Mouse (Mus musculus): ENCODE data around the gene Ppp4r1. TPM values are rescaled to one million over a fixed set of nuclear protein-coding genes. Genes with fewer than 3 reads are reported as not detected.

Gene Ppp4r1
- total and polyA plus RNA-seq, 3 experiments: 25.3 to 43.3 (median 36.9) TPM

GRCm38 (mm10) chr17:65870146-65870545 lies 87.8 kb downstream of the Ppp4r1 start:
- peaks cover 5% of the 10 kb centered on the region for H3K4me1 ChIP-seq (ENCODE audit: control insufficient read depth, insufficient read depth, low read length)
- no peak overlapping the region for H3K9ac ChIP-seq (ENCODE audit: low read depth, low read length)
- intact Hi-C loops (cut with DNase I): loop anchor here (2.0 kb wide), 1 partner anchor 93 kb away; no protein-coding TSS in a partner anchor
- DNase-seq: peak; percentile 67 to 82
- WGBS: 42% methylated on average over 4 of the region's 4 CpGs
- no peak overlapping the region for H3K27ac ChIP-seq
- peaks cover 11% of the 10 kb centered on the region for H3K79me2 ChIP-seq (replicated peaks; ENCODE audit: control insufficient read depth, insufficient read depth, low read length)
- no peaks in the 10 kb centered on the region for H3K36me3 ChIP-seq (ENCODE audit: control insufficient read depth, insufficient read depth, low read length)
- no peaks in the 10 kb centered on the region for H3K27me3 ChIP-seq (ENCODE audit: control insufficient read depth, insufficient read depth, low read length)
- no peak overlapping the region for H3K4me3 ChIP-seq
- TF ChIP-seq CTCF (IDR thresholded peaks at IDR 0.05) (peak; percentile 89), POLR2A (IDR thresholded peaks at IDR 0.05; ENCODE audit: insufficient read depth, low read depth, low read length) (no peak), EP300 (IDR thresholded peaks at IDR 0.05; ENCODE audit: insufficient read depth, low read depth, low read length) (0 out of 2 replicates have a peak, but pooled peaks have one; percentile 58)

DNA sequence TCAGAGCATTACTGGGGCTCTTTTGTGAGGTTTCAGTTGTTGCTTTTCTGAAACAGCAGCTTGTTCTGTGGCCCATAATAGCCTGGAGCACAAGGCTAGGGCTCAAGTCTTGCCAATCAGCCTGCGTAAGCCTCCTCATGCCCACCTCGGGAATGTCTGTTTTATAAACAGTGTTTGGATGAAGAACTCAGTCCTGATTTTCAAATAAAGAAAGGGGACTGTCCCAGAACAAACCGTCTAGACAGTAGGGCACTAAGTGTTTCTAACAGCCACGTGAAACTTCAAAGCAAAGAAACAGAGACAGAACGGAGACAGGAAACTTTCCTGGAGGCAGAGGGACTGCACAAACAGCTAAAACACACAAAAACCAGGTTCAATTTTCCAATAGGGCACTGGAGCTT lies 89.3 kb downstream of the Ppp4r1 start:
- 34% methylated on average over 5 of the region's 5 CpGs for WGBS
- Histone ChIP-seq H3K9ac (ENCODE audit: low read depth, low read length) (no peak overlapping the region), H3K27ac (no peak overlapping the region; the same call in 1 of the 2 replicates), H3K4me3 (no peak overlapping the region), H3K4me1 (ENCODE audit: control insufficient read depth, insufficient read depth, low read length) (peaks cover 5% of the 10 kb centered on the region), H3K79me2 (replicated peaks; ENCODE audit: control insufficient read depth, insufficient read depth, low read length) (peaks cover 11% of the 10 kb centered on the region), H3K36me3 (ENCODE audit: control insufficient read depth, insufficient read depth, low read length) (no peaks in the 10 kb centered on the region), H3K27me3 (ENCODE audit: control insufficient read depth, insufficient read depth, low read length) (no peaks in the 10 kb centered on the region)
- intact Hi-C loops (cut with DNase I): loop anchor here (2.0 kb wide), 1 partner anchor 91 kb away; no protein-coding TSS in a partner anchor
- no peak for TF ChIP-seq POLR2A (IDR thresholded peaks at IDR 0.05; ENCODE audit: insufficient read depth, low read depth, low read length)
- no peak for TF ChIP-seq CTCF (IDR thresholded peaks at IDR 0.05)
- no peak for TF ChIP-seq EP300 (IDR thresholded peaks at IDR 0.05; ENCODE audit: insufficient read depth, low read depth, low read length)
- no peak for DNase-seq

- intact Hi-C loops (cut with DNase I): no loop called here
- no peak overlapping the region for H3K9ac ChIP-seq (ENCODE audit: low read depth, low read length)
- no peak overlapping the region; the same call in 1 of the 2 replicates for H3K27ac ChIP-seq
Measured at GRCm38 (mm10) chr17:65872051-65872450, 89.7 kb downstream of the Ppp4r1 start.

GRCm38 (mm10) chr17:65872652-65873051 lies 90.3 kb downstream of the Ppp4r1 start:
- no peak overlapping the region for H3K27ac ChIP-seq
- no peak overlapping the region for H3K4me3 ChIP-seq
- peak in 1 of 2 experiments; percentile 23 for DNase-seq
- TF ChIP-seq EP300 (IDR thresholded peaks at IDR 0.05; ENCODE audit: insufficient read depth, low read depth, low read length) (no peak), CTCF (IDR thresholded peaks at IDR 0.05) (peak; percentile 74)
- no peaks in the 10 kb centered on the region for H3K27me3 ChIP-seq (ENCODE audit: control insufficient read depth, insufficient read depth, low read length)
- H3K4me1 ChIP-seq (ENCODE audit: control insufficient read depth, insufficient read depth, low read length): peaks cover 5% of the 10 kb centered on the region
- H3K36me3 ChIP-seq (ENCODE audit: control insufficient read depth, insufficient read depth, low read length): no peaks in the 10 kb centered on the region
- H3K9ac ChIP-seq (ENCODE audit: low read depth, low read length): no peak overlapping the region
- intact Hi-C loops (cut with DNase I): no loop called here
- H3K79me2 ChIP-seq (replicated peaks; ENCODE audit: control insufficient read depth, insufficient read depth, low read length): peaks cover 13% of the 10 kb centered on the region
- WGBS: 46% methylated on average over 6 of the region's 6 CpGs

More at GRCm38 (mm10) chr17:65872051-65872450, 89.7 kb downstream of the Ppp4r1 start:
- H3K79me2 ChIP-seq (replicated peaks; ENCODE audit: control insufficient read depth, insufficient read depth, low read length): peaks cover 14% of the 10 kb centered on the region
- H3K4me3 ChIP-seq: no peak overlapping the region
- 45% methylated on average over 6 of the region's 6 CpGs for WGBS
- no peak for DNase-seq
- H3K36me3 ChIP-seq (ENCODE audit: control insufficient read depth, insufficient read depth, low read length): no peaks in the 10 kb centered on the region
- H3K4me1 ChIP-seq (ENCODE audit: control insufficient read depth, insufficient read depth, low read length): peaks cover 5% of the 10 kb centered on the region
- TF ChIP-seq POLR2A (IDR thresholded peaks at IDR 0.05; ENCODE audit: insufficient read depth, low read depth, low read length): no peak
- no peak for TF ChIP-seq EP300 (IDR thresholded peaks at IDR 0.05; ENCODE audit: insufficient read depth, low read depth, low read length)
- no peak for TF ChIP-seq CTCF (IDR thresholded peaks at IDR 0.05)
- H3K27me3 ChIP-seq (ENCODE audit: control insufficient read depth, insufficient read depth, low read length): no peaks in the 10 kb centered on the region

DNA sequence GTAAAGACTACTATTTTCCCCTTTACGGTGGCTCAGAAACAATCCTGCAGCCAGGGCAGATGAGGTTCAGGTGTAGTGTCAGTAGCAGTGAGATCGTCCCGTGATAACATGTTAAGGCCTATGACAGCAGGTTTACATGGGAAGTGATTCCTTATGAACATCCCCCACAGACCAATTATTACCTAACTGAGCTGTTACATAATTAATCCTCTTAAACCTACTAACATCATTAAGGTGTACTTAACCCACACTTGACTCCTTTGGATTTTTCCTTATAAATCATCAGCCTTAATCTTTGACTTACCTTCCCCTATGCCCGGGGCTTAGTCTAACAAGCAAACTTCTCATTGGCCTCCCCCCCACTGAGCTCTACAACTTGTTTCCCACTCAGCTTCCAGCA lies 90.8 kb downstream of the Ppp4r1 start:
- no peak overlapping the region for H3K9ac ChIP-seq (ENCODE audit: low read depth, low read length)
- H3K36me3 ChIP-seq (ENCODE audit: control insufficient read depth, insufficient read depth, low read length): no peaks in the 10 kb centered on the region
- 84% methylated on average over 4 of the region's 4 CpGs for WGBS
- intact Hi-C loops (cut with DNase I): no loop called here
- peaks cover 5% of the 10 kb centered on the region for H3K4me1 ChIP-seq (ENCODE audit: control insufficient read depth, insufficient read depth, low read length)
- no peak for DNase-seq
- no peak overlapping the region for H3K27ac ChIP-seq
- no peaks in the 10 kb centered on the region for H3K27me3 ChIP-seq (ENCODE audit: control insufficient read depth, insufficient read depth, low read length)
- no peak overlapping the region for H3K4me3 ChIP-seq
- TF ChIP-seq EP300 (IDR thresholded peaks at IDR 0.05; ENCODE audit: insufficient read depth, low read depth, low read length) (no peak), CTCF (IDR thresholded peaks at IDR 0.05) (no peak), POLR2A (IDR thresholded peaks at IDR 0.05; ENCODE audit: insufficient read depth, low read depth, low read length) (no peak)
- peaks cover 9% of the 10 kb centered on the region for H3K79me2 ChIP-seq (replicated peaks; ENCODE audit: control insufficient read depth, insufficient read depth, low read length)

DNA sequence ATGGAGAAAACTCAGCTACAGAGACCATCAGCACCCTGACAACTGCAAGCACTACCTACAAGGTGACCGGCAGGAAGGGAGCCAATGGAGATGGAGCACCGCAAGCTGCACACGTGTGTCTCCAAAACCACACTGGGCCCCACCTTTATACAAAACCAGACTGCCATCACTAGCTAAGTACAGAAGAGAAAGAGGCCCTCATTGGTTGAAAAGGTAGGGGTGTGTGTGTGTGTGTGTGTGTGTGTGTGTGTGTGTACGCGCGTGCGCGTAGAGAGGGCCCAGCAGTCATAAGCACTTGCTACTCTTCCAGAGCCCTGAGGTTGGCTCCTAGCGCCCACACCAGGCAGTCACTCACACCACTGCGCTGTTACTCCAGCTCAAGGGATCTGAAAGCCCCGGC lies 91.5 kb downstream of the Ppp4r1 start:
- Histone ChIP-seq H3K27me3 (ENCODE audit: control insufficient read depth, insufficient read depth, low read length) (no peaks in the 10 kb centered on the region), H3K79me2 (replicated peaks; ENCODE audit: control insufficient read depth, insufficient read depth, low read length) (peaks cover 9% of the 10 kb centered on the region), H3K4me3 (no peak overlapping the region), H3K36me3 (ENCODE audit: control insufficient read depth, insufficient read depth, low read length) (no peaks in the 10 kb centered on the region), H3K4me1 (ENCODE audit: control insufficient read depth, insufficient read depth, low read length) (peaks cover 5% of the 10 kb centered on the region), H3K27ac (no peak overlapping the region), H3K9ac (ENCODE audit: low read depth, low read length) (no peak overlapping the region)
- 93% methylated on average over 11 of the region's 11 CpGs for WGBS
- no peak for TF ChIP-seq POLR2A (IDR thresholded peaks at IDR 0.05; ENCODE audit: insufficient read depth, low read depth, low read length)
- DNase-seq: no peak
- intact Hi-C loops (cut with DNase I): no loop called here

Measured in heart, adult 2 months (tissue).